Mouse (Mus musculus) left cerebral cortex, adult 8-10 months (tissue): ENCODE data around the gene Cd300lf. TPM values are rescaled to one million over a fixed set of nuclear protein-coding genes. Genes with fewer than 3 reads are reported as not detected.
A peak's percentile ranks its signal among the peaks of the same experiment; 100 is the strongest.

Source experiments
- DNase-seq, 2 experiments: peaks; one replicate each; pipeline ENCODE4 v3.0.0; 2022; ENCODE audit warnings: low spot score in 2 of 2
- total RNA-seq, 4 experiments: library from RNA; stranded (reverse); gene quantifications; 2 replicates each; pipeline ENCODE4 v1.2.4; 2022

Cd300lf gene
- total RNA-seq, 4 experiments from 2014 or later = 0.30 to 2.6 (median 0.83) TPM

GRCm38 (mm10) chr11:115160883-115161577, 27.2 kb upstream of the Cd300lf start:
- no peak for DNase-seq

GRCm38 (mm10) chr11:115160016-115160797, 26.4 kb upstream of the Cd300lf start:
- DNase-seq = peak in 1 of 2 experiments; percentile 61

- no peak for DNase-seq
These were observed 24.3 kb upstream of the Cd300lf start for GRCm38 (mm10) chr11:115157933-115158719.

- DNase-seq = no peak
These were observed 21.4 kb upstream of the Cd300lf start for GRCm38 (mm10) chr11:115155053-115155634.

GRCm38 (mm10) chr11:115153699-115154292, 20.0 kb upstream of the Cd300lf start:
- peak in 1 of 2 experiments; percentile 51 for DNase-seq

- DNase-seq = no peak
These were observed 19.3 kb upstream of the Cd300lf start for GRCm38 (mm10) chr11:115153088-115153487.

GRCm38 (mm10) chr11:115151755-115152429, 18.1 kb upstream of the Cd300lf start:
- DNase-seq = no peak

- DNase-seq = no peak
These were observed 17.0 kb upstream of the Cd300lf start for GRCm38 (mm10) chr11:115150741-115151254.

- no peak for DNase-seq
These were observed 14.0 kb upstream of the Cd300lf start for GRCm38 (mm10) chr11:115147813-115148212.

- no peak for DNase-seq
These were observed 8.2 kb upstream of the Cd300lf start for GRCm38 (mm10) chr11:115141970-115142369.

GRCm38 (mm10) chr11:115138597-115139262, 4.9 kb upstream of the Cd300lf start:
- no peak for DNase-seq

GRCm38 (mm10) chr11:115131768-115132381, 1.9 kb downstream of the Cd300lf start:
- no peak for DNase-seq

- DNase-seq = no peak
These were observed 4.2 kb downstream of the Cd300lf start for GRCm38 (mm10) chr11:115129508-115130126.

- DNase-seq = no peak
These were observed 5.3 kb downstream of the Cd300lf start for GRCm38 (mm10) chr11:115128483-115128882.

GRCm38 (mm10) chr11:115119409-115119808, 14.4 kb downstream of the Cd300lf start:
- DNase-seq = no peak

- no peak for DNase-seq
These were observed 21.6 kb downstream of the Cd300lf start for GRCm38 (mm10) chr11:115112196-115112595.

GRCm38 (mm10) chr11:115110271-115110670, 23.5 kb downstream of the Cd300lf start:
- DNase-seq = no peak

- no peak for DNase-seq
These were observed 25.6 kb downstream of the Cd300lf start for GRCm38 (mm10) chr11:115108176-115108575.

GRCm38 (mm10) chr11:115107403-115107916, 26.3 kb downstream of the Cd300lf start:
- no peak for DNase-seq
